Comparison of ENCODE assay signal across 8 mouse cellular contexts in genomic region chr4:59036490-59037127, GRCm38 (mm10). TPM values are rescaled to one million over a fixed set of nuclear protein-coding genes. Genes with fewer than 3 reads are reported as not detected.
DNase-seq lines count a peak whose midpoint lies in the region; ATAC-seq lines count a peak whose summit lies in the region.

No protein-coding gene starts in this region.

- no peak overlapping the region for H3K4me3 ChIP-seq in forebrain, embryonic 12.5 days (replicated peaks)

- H3K4me1 ChIP-seq in forebrain, embryonic 12.5 days = peaks cover 7% of the 10 kb centered on the region; the same call in 1 of the 2 replicates

- no peak overlapping the region for H3K9ac ChIP-seq in forebrain, embryonic 12.5 days

- WGBS in forebrain, embryonic 12.5 days = 49% methylated on average over 13 of the region's 13 CpGs

- peak; percentile 87 for DNase-seq in ES-CJ7 (ENCODE audit: low read depth, low spot score)
- peak; percentile 89 for DNase-seq in c-Kit-positive CD71-positive TER-119-negative erythroid progenitor cells, embryonic 14.5 days (ENCODE audit: low read depth)
- peak; percentile 40 for DNase-seq in heart, postnatal 25 days (ENCODE audit: low spot score)
- DNase-seq in layer of hippocampus, postnatal 10 days (ENCODE audit: low spot score in 2 of 2) = peak; percentile 76 to 83
- peak; percentile 81 for DNase-seq in lung, postnatal 14 days
- peak; percentile 64 for DNase-seq in ovary, postnatal 36 days (ENCODE audit: low spot score)
- DNase-seq in thymus, postnatal 25 days = peak; percentile 83

- peak; percentile 40; the same call in 1 of the 2 replicates for ATAC-seq in forebrain, embryonic 12.5 days (ENCODE audit: low FRiP score)

- H3K27me3 ChIP-seq in forebrain, embryonic 12.5 days = no peaks in the 10 kb centered on the region

- H3K36me3 ChIP-seq in forebrain, embryonic 12.5 days (replicated peaks) = no peaks in the 10 kb centered on the region

- H3K27ac ChIP-seq in forebrain, embryonic 12.5 days = no peak overlapping the region

- H3K4me2 ChIP-seq in forebrain, embryonic 12.5 days = no peak overlapping the region; the same call in 1 of the 2 replicates

- intact Hi-C loops in heart, postnatal 25 days (cut with DNase I) = loop anchor here (1.0 kb wide), 1 partner anchor 52 kb away; no protein-coding TSS in a partner anchor

- H3K9me3 ChIP-seq in forebrain, embryonic 12.5 days = no peaks in the 10 kb centered on the region

RNA-seq across cellular contexts. Expression of gene Gng10, which starts 1.7 kb away (rescaled TPM):
- 110 and 111 TPM in 2 replicates for polyA plus RNA-seq in forebrain, embryonic 12.5 days (2016; fragmentation: Nextera tagmentation; extraction: Ambion mirVana)
- total RNA-seq in heart, postnatal 25 days (2021) = 10 to 100 TPM; 15.8 to 18.7 TPM
- total RNA-seq in layer of hippocampus, postnatal 10 days (2021) = 100 to 1,000 TPM; 123 to 127 TPM

RNA-seq across cellular contexts. Expression of gene Gm20503, which starts 33.6 kb away (rescaled TPM):
- polyA plus RNA-seq in forebrain, embryonic 12.5 days (2016; fragmentation: Nextera tagmentation; extraction: Ambion mirVana) = 6.7 and 8.2 TPM in 2 replicates
- total RNA-seq in heart, postnatal 25 days (2021) = 1 to 10 TPM; 4.8 to 7.4 TPM
- total RNA-seq in layer of hippocampus, postnatal 10 days (2021) = 1 to 10 TPM in 1 of 2 experiments, not detected in 1; 6.5 TPM

RNA-seq across cellular contexts. Expression of gene Dnajc25, which starts 41.7 kb away (rescaled TPM):
- polyA plus RNA-seq in forebrain, embryonic 12.5 days (2016; fragmentation: Nextera tagmentation; extraction: Ambion mirVana) = 5.2 and 8.5 TPM in 2 replicates
- total RNA-seq in heart, postnatal 25 days (2021) = 10 to 100 TPM; 17.6 to 18.2 TPM
- 1 to 10 TPM; 7.0 to 7.7 TPM for total RNA-seq in layer of hippocampus, postnatal 10 days (2021)

RNA-seq across cellular contexts. Expression of gene Ptgr1, which starts 49.7 kb away (rescaled TPM):
- polyA plus RNA-seq in forebrain, embryonic 12.5 days (2016; fragmentation: Nextera tagmentation; extraction: Ambion mirVana) = 10.0 and 10.5 TPM in 2 replicates
- 1 to 10 TPM; 4.2 to 4.7 TPM for total RNA-seq in heart, postnatal 25 days (2021)
- total RNA-seq in layer of hippocampus, postnatal 10 days (2021) = 1 to 10 TPM; 5.3 to 5.8 TPM

Comparison
In these comparisons a context has a peak if more than half of its experiments do, and no peak if none do; other contexts are left out.
1. RNA of gene Gng10, which starts 1.7 kb away (total RNA-seq): 123 to 127 TPM in layer of hippocampus, postnatal 10 days; 15.8 to 18.7 TPM in heart, postnatal 25 days; every median in the first group is over 4 times any median in the second.
2. Peak in every context shown above with its lines, with median percentiles within 50 percentile points of each other: DNase-seq.